Mouse (Mus musculus) midbrain, embryonic 14.5 days (tissue): ENCODE data around the gene Spock1. TPM values are rescaled to one million over a fixed set of nuclear protein-coding genes. Genes with fewer than 3 reads are reported as not detected.
A peak's percentile ranks its signal among the peaks of the same experiment; 100 is the strongest.

Source experiments
- ATAC-seq: fragments of 200-750 bp; cut with Nextera tagmentation; 2 replicates; pipeline ENCODE4 v1.8.0; 2017; ENCODE audit warnings: moderate number of reproducible peaks, moderate library complexity; ENCODE audit not compliant: low FRiP score, low TSS enrichment
- DNase-seq: peaks from one replicate; pipeline ENCODE4 v3.0.0-alpha.2; 2015
- H3K27ac ChIP-seq: fragments of 300-500 bp; sonication (generic); replicated peaks from 2 replicates; pipeline ENCODE4 v1.5.1; 2014; ENCODE audit warnings: mild to moderate bottlenecking, low read depth, low read length, moderate library complexity
- H3K27me3 ChIP-seq: fragments of 300-500 bp; sonication (generic); 2 replicates; pipeline ENCODE4 v1.6.1; 2014; ENCODE audit warnings: low read length, control low read depth, mixed read lengths; ENCODE audit not compliant: control insufficient read depth, insufficient read depth
- H3K36me3 ChIP-seq: fragments of 300-500 bp; sonication (generic); 2 replicates; pipeline ENCODE4 v1.6.1; 2014; ENCODE audit warnings: low read length, control low read depth; ENCODE audit not compliant: control insufficient read depth, insufficient read depth
- H3K4me1 ChIP-seq: fragments of 300-500 bp; sonication (generic); 2 replicates; pipeline ENCODE4 v1.6.1; 2014; ENCODE audit warnings: mild to moderate bottlenecking, antibody characterized with exemption, low read length, control low read depth; ENCODE audit not compliant: control insufficient read depth, insufficient read depth
- H3K4me2 ChIP-seq: fragments of 300-500 bp; sonication (generic); 2 replicates; pipeline ENCODE4 v1.6.1; 2014; ENCODE audit warnings: mild to moderate bottlenecking, low read length, moderate library complexity
- H3K4me3 ChIP-seq: fragments of 300-500 bp; sonication (generic); replicated peaks from 2 replicates; pipeline ENCODE4 v1.5.1; 2014; ENCODE audit warnings: low read depth, low read length
- H3K9ac ChIP-seq: fragments of 300-500 bp; sonication (generic); replicated peaks from 2 replicates; pipeline ENCODE4 v1.6.1; 2014; ENCODE audit warnings: mild to moderate bottlenecking, low read length, moderate library complexity
- H3K9me3 ChIP-seq: fragments of 300-500 bp; sonication (generic); 2 replicates; pipeline ENCODE4 v1.6.1; 2016; ENCODE audit warnings: low read length, control low read depth, mixed read lengths; ENCODE audit not compliant: control insufficient read depth
- WGBS: fragments of 180-500 bp; shearing (Covaris S2); extraction: QIAGEN DNeasy Blood & Tissue Kit; methylation state at CpG from one replicate; pipeline ENCODE4 v1.1.7; 2014; 5-methylcytosine and 5-hydroxymethylcytosine counted together
- polyA plus RNA-seq: library from polyadenylated mRNA; unstranded; fragments of >200 nt; fragmentation: Nextera tagmentation; extraction: Ambion mirVana; gene quantifications from 2 replicates; pipeline ENCODE4 v1.2.1, GENCODE M21; 2014

Spock1 gene
- polyA plus RNA-seq, 1 experiment from 2014 or later = 73.1 TPM

GRCm38 (mm10) chr13:57782107-57782561 lies 126.0 kb downstream of the Spock1 start:
- no peak for DNase-seq

GRCm38 (mm10) chr13:57779146-57779545 lies 129.0 kb downstream of the Spock1 start:
- ATAC-seq (no peak), DNase-seq (no peak)
- H3K9me3 ChIP-seq = no peaks in the 10 kb centered on the region
- H3K4me1 ChIP-seq = peaks cover 6% of the 10 kb centered on the region; the same call in 1 of the 2 replicates
- H3K4me3 ChIP-seq = no peak overlapping the region
- no peak overlapping the region for H3K4me2 ChIP-seq
- WGBS = 81% methylated on average over 4 of the region's 4 CpGs
- H3K36me3 ChIP-seq = no peaks in the 10 kb centered on the region
- no peak overlapping the region for H3K9ac ChIP-seq
- H3K27ac ChIP-seq = peak overlapping the region; percentile 37; the same call in 1 of the 2 replicates
- no peaks in the 10 kb centered on the region for H3K27me3 ChIP-seq

More at GRCm38 (mm10) chr13:57782107-57782561, 126.0 kb downstream of the Spock1 start:
- ATAC-seq = no peak
- Histone ChIP-seq H3K4me3 (no peak overlapping the region), H3K9ac (no peak overlapping the region), H3K4me2 (no peak overlapping the region), H3K27me3 (no peaks in the 10 kb centered on the region), H3K27ac (0 out of 2 replicates have a peak overlapping the region, but pooled peaks have one; percentile 26), H3K36me3 (no peaks in the 10 kb centered on the region), H3K9me3 (no peaks in the 10 kb centered on the region), H3K4me1 (peaks cover 6% of the 10 kb centered on the region; the same call in 1 of the 2 replicates)
- 80% methylated on average over 6 of the region's 6 CpGs for WGBS

- H3K9me3 ChIP-seq = no peaks in the 10 kb centered on the region
- DNase-seq = peak; percentile 54
- no peaks in the 10 kb centered on the region for H3K36me3 ChIP-seq
- H3K27ac ChIP-seq = no peak overlapping the region
- no peak overlapping the region for H3K9ac ChIP-seq
- H3K27me3 ChIP-seq = no peaks in the 10 kb centered on the region
- peaks cover 6% of the 10 kb centered on the region; the same call in 1 of the 2 replicates for H3K4me1 ChIP-seq
- no peak overlapping the region for H3K4me2 ChIP-seq
- no peak; the same call in 1 of the 2 replicates for ATAC-seq
- H3K4me3 ChIP-seq = no peak overlapping the region
- 21% methylated on average over 3 of the region's 3 CpGs for WGBS
Observed at GRCm38 (mm10) chr13:57778524-57778923, 129.6 kb downstream of the Spock1 start.

GRCm38 (mm10) chr13:57771998-57772397 lies 136.1 kb downstream of the Spock1 start:
- no peaks in the 10 kb centered on the region for H3K27me3 ChIP-seq
- no peak overlapping the region for H3K4me3 ChIP-seq
- H3K36me3 ChIP-seq = no peaks in the 10 kb centered on the region
- no peak overlapping the region for H3K27ac ChIP-seq
- 0 out of 2 replicates have a peak, but pooled peaks cover 2% of the 10 kb centered on the region for H3K4me1 ChIP-seq
- no peak overlapping the region for H3K9ac ChIP-seq
- 72% methylated on average over 6 of the region's 6 CpGs for WGBS
- DNase-seq (no peak), ATAC-seq (no peak)
- H3K9me3 ChIP-seq = peaks cover 4% of the 10 kb centered on the region; the same call in 1 of the 2 replicates
- no peak overlapping the region for H3K4me2 ChIP-seq

GRCm38 (mm10) chr13:57766721-57767120 lies 141.4 kb downstream of the Spock1 start:
- no peak for DNase-seq
- Histone ChIP-seq H3K9me3 (peaks cover 5% of the 10 kb centered on the region; the same call in 1 of the 2 replicates), H3K4me1 (0 out of 2 replicates have a peak, but pooled peaks cover 5% of the 10 kb centered on the region), H3K36me3 (no peaks in the 10 kb centered on the region), H3K4me3 (no peak overlapping the region), H3K27ac (no peak overlapping the region), H3K4me2 (no peak overlapping the region), H3K27me3 (no peaks in the 10 kb centered on the region), H3K9ac (no peak overlapping the region)
- ATAC-seq = no peak
- WGBS = 58% methylated on average over 3 of the region's 3 CpGs

- ATAC-seq = no peak
- no peaks in the 10 kb centered on the region for H3K27me3 ChIP-seq
- WGBS = 91% methylated on average over 5 of the region's 5 CpGs
Observed at GRCm38 (mm10) chr13:57761122-57761521, 147.0 kb downstream of the Spock1 start.

GRCm38 (mm10) chr13:57760618-57761017 lies 147.5 kb downstream of the Spock1 start:
- Histone ChIP-seq H3K36me3 (no peaks in the 10 kb centered on the region), H3K27ac (no peak overlapping the region), H3K4me1 (peaks cover 2% of the 10 kb centered on the region; the same call in 1 of the 2 replicates), H3K27me3 (no peaks in the 10 kb centered on the region), H3K4me3 (no peak overlapping the region), H3K9me3 (no peaks in the 10 kb centered on the region), H3K9ac (no peak overlapping the region), H3K4me2 (no peak overlapping the region)
- 72% methylated on average over 3 of the region's 3 CpGs for WGBS
- no peak for DNase-seq
- ATAC-seq = no peak

More at GRCm38 (mm10) chr13:57761122-57761521, 147.0 kb downstream of the Spock1 start:
- Histone ChIP-seq H3K36me3 (no peaks in the 10 kb centered on the region), H3K9me3 (no peaks in the 10 kb centered on the region), H3K4me3 (no peak overlapping the region), H3K27ac (no peak overlapping the region), H3K9ac (no peak overlapping the region), H3K4me1 (peaks cover 2% of the 10 kb centered on the region; the same call in 1 of the 2 replicates), H3K4me2 (no peak overlapping the region)
- DNase-seq = no peak

GRCm38 (mm10) chr13:57756316-57756715 lies 151.8 kb downstream of the Spock1 start:
- H3K4me3 ChIP-seq = no peak overlapping the region
- H3K36me3 ChIP-seq = no peaks in the 10 kb centered on the region
- no peaks in the 10 kb centered on the region for H3K9me3 ChIP-seq
- WGBS = 37% methylated on average over 3 of the region's 3 CpGs
- no peak overlapping the region for H3K4me2 ChIP-seq
- H3K27ac ChIP-seq = no peak overlapping the region; the same call in 1 of the 2 replicates
- no peak overlapping the region for H3K9ac ChIP-seq
- no peak for ATAC-seq
- DNase-seq = no peak
- H3K27me3 ChIP-seq = no peaks in the 10 kb centered on the region
- no peaks in the 10 kb centered on the region; the same call in 1 of the 2 replicates for H3K4me1 ChIP-seq

- no peaks in the 10 kb centered on the region for H3K27me3 ChIP-seq
- H3K4me1 ChIP-seq = no peaks in the 10 kb centered on the region; the same call in 1 of the 2 replicates
- DNase-seq (no peak), ATAC-seq (no peak)
- 70% methylated on average over 7 of the region's 7 CpGs for WGBS
- no peak overlapping the region for H3K27ac ChIP-seq
- no peaks in the 10 kb centered on the region; the same call in 1 of the 2 replicates for H3K9me3 ChIP-seq
- no peak overlapping the region for H3K4me2 ChIP-seq
- no peaks in the 10 kb centered on the region for H3K36me3 ChIP-seq
- H3K9ac ChIP-seq = no peak overlapping the region
- no peak overlapping the region for H3K4me3 ChIP-seq
Observed at GRCm38 (mm10) chr13:57750831-57751230, 157.3 kb downstream of the Spock1 start.
